Mouse (Mus musculus) cerebellum, postnatal 14 days (tissue): ENCODE results near the gene Gm5936.
"Not testable (repeated sequence)": the region's sequence is repeated elsewhere in the genome, so short reads cannot be mapped to it uniquely, and the experiment has no call there.

ENCODE experiments used
- DNase-seq, 2 experiments: peaks; one replicate each; pipeline ENCODE4 v3.0.0; 2021; ENCODE audit warnings: mixed read lengths in 2 of 2

Gene Gm5936

DNA sequence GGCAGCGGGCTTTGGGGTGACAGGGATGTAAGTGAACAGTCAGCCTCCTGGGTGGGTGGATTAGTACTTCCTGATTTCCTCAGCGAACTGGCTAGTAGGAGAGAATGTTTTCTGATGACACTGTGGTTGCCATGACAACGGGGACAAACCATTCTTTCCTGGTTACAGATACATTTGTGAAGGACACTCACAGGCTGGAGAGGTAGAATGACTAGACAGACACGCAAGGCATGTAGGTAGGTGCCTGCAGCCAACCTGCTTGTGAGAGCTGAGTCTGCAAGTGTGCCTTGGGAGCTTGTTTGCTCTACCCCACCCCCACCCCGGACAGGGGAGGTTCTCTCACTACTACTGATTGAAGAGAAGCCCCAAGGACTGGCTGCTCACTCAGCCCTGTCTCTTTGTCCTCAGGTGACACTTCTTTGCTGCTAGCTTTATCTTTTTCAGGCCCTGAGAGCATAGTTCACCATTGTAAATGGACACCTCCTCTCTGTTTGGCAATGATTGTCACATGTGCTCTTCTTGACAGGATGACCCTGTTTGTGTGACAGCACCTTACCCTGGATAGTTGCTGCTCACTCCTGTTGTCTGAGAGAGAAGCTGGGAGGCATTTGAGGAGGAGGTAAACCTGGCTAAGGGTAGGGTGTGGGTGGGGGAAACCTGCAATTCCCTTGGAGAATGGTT is at the start of gene Gm5936:
Gm5936 (plus strand) TSS at position 355 of the 681 bp plus-strand sequence.
- DNase-seq = peak in 1 of 2 experiments; percentile 1

DNA sequence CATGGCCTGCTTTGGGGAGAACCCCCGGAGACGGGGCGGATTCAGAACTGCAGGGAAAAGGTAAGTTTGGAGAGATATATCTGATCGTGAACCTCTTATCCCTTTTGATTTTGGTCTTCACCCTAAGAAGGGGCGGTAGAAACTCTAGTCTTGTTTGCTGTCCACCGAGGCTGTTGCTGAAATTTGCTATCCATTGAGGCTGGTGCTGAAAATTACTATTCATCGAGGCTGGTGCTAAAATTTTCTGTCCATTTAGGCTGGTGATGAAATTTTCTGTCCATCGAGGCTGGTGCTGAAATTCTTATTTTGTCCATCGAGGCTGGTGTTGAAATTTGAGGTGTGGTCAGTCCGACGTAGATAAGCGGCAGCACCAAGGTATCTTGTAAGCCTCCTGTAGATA is 19.1 kb downstream of the Gm5936 start:
- not testable (repeated sequence) for DNase-seq

DNA sequence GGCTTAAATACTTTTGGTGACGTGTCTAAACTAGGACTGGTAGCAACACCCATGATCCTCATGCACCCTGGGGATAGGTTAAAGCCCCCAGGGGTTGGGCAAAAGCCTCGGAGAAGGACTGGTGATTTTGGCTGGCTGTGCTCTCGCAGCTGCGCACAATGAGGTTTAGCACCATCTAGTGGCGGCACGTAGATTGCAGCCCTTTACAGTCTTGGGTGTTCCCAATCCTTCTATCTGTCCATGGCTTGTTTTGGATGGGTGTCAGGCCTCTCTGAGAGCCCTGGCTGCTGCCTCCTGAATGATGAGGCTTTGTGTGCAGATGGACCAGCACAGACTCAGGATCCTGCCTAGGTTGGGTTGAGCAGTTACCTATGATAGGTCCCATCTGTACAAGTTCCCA is 43.1 kb downstream of the Gm5936 start:
- DNase-seq = peak; percentile 39 to 65
